Mouse (Mus musculus) hindbrain, embryonic 16.5 days (tissue): ENCODE results near the gene Zfp94. TPM values are rescaled to one million over a fixed set of nuclear protein-coding genes. Genes with fewer than 3 reads are reported as not detected.

Experiments used
- ATAC-seq: fragments of 200-750 bp; cut with Nextera tagmentation; 2 replicates; pipeline ENCODE4 v1.8.0; 2017; ENCODE audit warnings: moderate TSS enrichment, moderate library complexity
- H3K27ac ChIP-seq: fragments of 300-500 bp; sonication (generic); 2 replicates; pipeline ENCODE4 v1.5.1; 2014; ENCODE audit warnings: low read depth, mild to moderate bottlenecking, control low read depth, low read length, moderate library complexity
- H3K27me3 ChIP-seq: fragments of 300-500 bp; sonication (generic); replicated peaks from 2 replicates; pipeline ENCODE4 v1.6.1; 2014; ENCODE audit warnings: low read length; ENCODE audit not compliant: control insufficient read depth, insufficient read depth
- H3K36me3 ChIP-seq: fragments of 300-500 bp; sonication (generic); 2 replicates; pipeline ENCODE4 v1.6.1; 2014; ENCODE audit warnings: mild to moderate bottlenecking, low read length, moderate library complexity, mixed read lengths; ENCODE audit not compliant: control insufficient read depth, insufficient read depth
- H3K4me1 ChIP-seq: fragments of 300-500 bp; sonication (generic); 2 replicates; pipeline ENCODE4 v1.6.1; 2014; ENCODE audit warnings: low read depth, low read length; ENCODE audit not compliant: control insufficient read depth, insufficient read depth
- H3K4me2 ChIP-seq: fragments of 300-500 bp; sonication (generic); 2 replicates; pipeline ENCODE4 v1.6.1; 2014; ENCODE audit warnings: mild to moderate bottlenecking, low read length, control low read depth, moderate library complexity
- H3K4me3 ChIP-seq: fragments of 300-500 bp; sonication (generic); 2 replicates; pipeline ENCODE4 v1.5.1; 2014; ENCODE audit warnings: mild to moderate bottlenecking, low read length, control low read depth, moderate library complexity
- H3K9ac ChIP-seq: fragments of 300-500 bp; sonication (generic); 2 replicates; pipeline ENCODE4 v1.6.1; 2014; ENCODE audit warnings: low read depth, mild to moderate bottlenecking, control low read depth, low read length, moderate library complexity
- H3K9me3 ChIP-seq: fragments of 300-500 bp; sonication (generic); 2 replicates; pipeline ENCODE4 v1.6.1; 2014; ENCODE audit warnings: mild to moderate bottlenecking, low read length, moderate library complexity; ENCODE audit not compliant: control insufficient read depth
- WGBS: fragments of 180-500 bp; shearing (Covaris S2); extraction: QIAGEN DNeasy Blood & Tissue Kit; methylation state at CpG from one replicate; pipeline ENCODE4 v1.1.7; 2014; 5-methylcytosine and 5-hydroxymethylcytosine counted together
- polyA plus RNA-seq: library from polyadenylated mRNA; unstranded; fragments of >200 nt; fragmentation: Nextera tagmentation; extraction: Ambion mirVana; gene quantifications from 2 replicates; pipeline ENCODE4 v1.2.1, GENCODE M21; 2015

Gene Zfp94
- polyA plus RNA-seq, 1 experiment from 2014 or later, result 19.2 TPM

GRCm38 (mm10) chr7:24325675-24326128, 9.2 kb upstream of the Zfp94 start:
- Histone ChIP-seq H3K36me3 (no peaks in the 10 kb centered on the region), H3K4me3 (peak overlapping the region; percentile 35), H3K27me3 (no peaks in the 10 kb centered on the region), H3K9ac (peak overlapping the region; percentile 50), H3K4me2 (peak overlapping the region; percentile 66), H3K27ac (peak overlapping the region; percentile 44; the same call in 1 of the 2 replicates), H3K9me3 (peaks cover 3% of the 10 kb centered on the region), H3K4me1 (peaks cover 5% of the 10 kb centered on the region)
- ATAC-seq, result peak; percentile 79
- WGBS, result 5% methylated on average over 13 of the region's 13 CpGs

GRCm38 (mm10) chr7:24325197-24325596, 8.7 kb upstream of the Zfp94 start:
- 67% methylated on average over 6 of the region's 6 CpGs for WGBS
- peak overlapping the region; percentile 66 for H3K4me2 ChIP-seq
- no peak for ATAC-seq
- H3K27me3 ChIP-seq, result no peaks in the 10 kb centered on the region
- H3K9me3 ChIP-seq, result peaks cover 3% of the 10 kb centered on the region
- H3K27ac ChIP-seq, result no peak overlapping the region
- no peak overlapping the region for H3K9ac ChIP-seq
- no peaks in the 10 kb centered on the region for H3K36me3 ChIP-seq
- no peak overlapping the region for H3K4me3 ChIP-seq
- peaks cover 5% of the 10 kb centered on the region for H3K4me1 ChIP-seq

- H3K4me2 ChIP-seq, result no peak overlapping the region
- H3K4me1 ChIP-seq, result peaks cover 5% of the 10 kb centered on the region
- H3K27me3 ChIP-seq, result no peaks in the 10 kb centered on the region; the same call in 1 of the 2 replicates
- H3K27ac ChIP-seq, result no peak overlapping the region
- ATAC-seq, result no peak
- 83% methylated on average over 4 of the region's 4 CpGs for WGBS
- no peak overlapping the region for H3K9ac ChIP-seq
- H3K4me3 ChIP-seq, result no peak overlapping the region
- peaks cover 3% of the 10 kb centered on the region for H3K9me3 ChIP-seq
- no peaks in the 10 kb centered on the region for H3K36me3 ChIP-seq
Observed at GRCm38 (mm10) chr7:24322593-24322992, 6.1 kb upstream of the Zfp94 start.

- Histone ChIP-seq H3K27me3 (no peaks in the 10 kb centered on the region; the same call in 1 of the 2 replicates), H3K27ac (no peak overlapping the region), H3K36me3 (no peaks in the 10 kb centered on the region), H3K9me3 (no peaks in the 10 kb centered on the region; the same call in 1 of the 2 replicates), H3K9ac (no peak overlapping the region), H3K4me2 (no peak overlapping the region), H3K4me1 (peaks cover 4% of the 10 kb centered on the region; the same call in 1 of the 2 replicates), H3K4me3 (no peak overlapping the region)
- 78% methylated on average over 6 of the region's 6 CpGs for WGBS
- ATAC-seq, result no peak
Observed at GRCm38 (mm10) chr7:24318942-24319341, 2.5 kb upstream of the Zfp94 start.

GRCm38 (mm10) chr7:24315726-24316566, 520 bp downstream of the Zfp94 start:
- Histone ChIP-seq H3K4me3 (peak overlapping the region; percentile 72), H3K36me3 (peaks cover 14% of the 10 kb centered on the region), H3K9me3 (no peaks in the 10 kb centered on the region), H3K4me1 (peaks cover 4% of the 10 kb centered on the region; the same call in 1 of the 2 replicates), H3K27ac (peak overlapping the region; percentile 87), H3K9ac (peak overlapping the region; percentile 84), H3K27me3 (no peaks in the 10 kb centered on the region; the same call in 1 of the 2 replicates), H3K4me2 (peak overlapping the region; percentile 65)
- no peak for ATAC-seq
- 27% methylated on average over 29 of the region's 29 CpGs for WGBS

GRCm38 (mm10) chr7:24300771-24301282, 15.6 kb downstream of the Zfp94 start, which contains the start of gene Zfp61:
Gene Zfp61 (minus strand): TSS chr7:24301232.
- peak within 1 kb of the TSS; percentile 92 for H3K4me2 ChIP-seq
- WGBS, result 3% methylated on average over 13 of the region's 13 CpGs
- H3K36me3 ChIP-seq, result peaks cover 30% of the 10 kb centered on the region
- no peaks in the 10 kb centered on the region for H3K27me3 ChIP-seq
- H3K4me3 ChIP-seq, result peak within 1 kb of the TSS; percentile 79
- peaks cover 19% of the 10 kb centered on the region for H3K4me1 ChIP-seq
- no peaks in the 10 kb centered on the region for H3K9me3 ChIP-seq
- peak; percentile 40 for ATAC-seq
- peak within 1 kb of the TSS; percentile 72; the same call in 1 of the 2 replicates for H3K27ac ChIP-seq
- no peak within 1 kb of the TSS; the same call in 1 of the 2 replicates for H3K9ac ChIP-seq

- Histone ChIP-seq H3K4me1 (peaks cover 19% of the 10 kb centered on the region), H3K27ac (peak overlapping the region; percentile 62), H3K4me3 (peak overlapping the region; percentile 79), H3K27me3 (no peaks in the 10 kb centered on the region), H3K9me3 (no peaks in the 10 kb centered on the region), H3K9ac (peak overlapping the region; percentile 59), H3K4me2 (peak overlapping the region; percentile 92), H3K36me3 (peaks cover 33% of the 10 kb centered on the region)
- 1% methylated on average over 18 of the region's 18 CpGs for WGBS
- ATAC-seq, result peak; percentile 44
Observed at GRCm38 (mm10) chr7:24299823-24300481, 16.5 kb downstream of the Zfp94 start.

- Histone ChIP-seq H3K9me3 (no peaks in the 10 kb centered on the region), H3K4me2 (peak overlapping the region; percentile 92), H3K27ac (peak overlapping the region; percentile 92), H3K4me3 (peak overlapping the region; percentile 79), H3K9ac (peak overlapping the region; percentile 83), H3K4me1 (peaks cover 19% of the 10 kb centered on the region), H3K36me3 (peaks cover 37% of the 10 kb centered on the region), H3K27me3 (no peaks in the 10 kb centered on the region)
- under 1% methylated on average over 41 of the region's 47 CpGs for WGBS
- ATAC-seq, result peak; percentile 93
Observed at GRCm38 (mm10) chr7:24298973-24299708, 17.3 kb downstream of the Zfp94 start.
